Mouse (Mus musculus): ENCODE measurements around the gene Pp2d1. TPM values are rescaled to one million over a fixed set of nuclear protein-coding genes. Genes with fewer than 3 reads are reported as not detected.

The Pp2d1 gene
- polyA plus RNA-seq, 1 experiment from 2014 or later = 0.23 TPM

- no peaks in the 10 kb centered on the region for H3K9me3 ChIP-seq (replicated peaks; ENCODE audit: control insufficient read depth, low read length)
- H3K4me2 ChIP-seq (ENCODE audit: low read depth, low read length) = peak overlapping the region; percentile 92
- peak overlapping the region; percentile 93 for H3K9ac ChIP-seq (ENCODE audit: low read length)
- under 1% methylated on average over 15 of the region's 15 CpGs for WGBS
- peaks cover 22% of the 10 kb centered on the region for H3K4me1 ChIP-seq (ENCODE audit: control insufficient read depth, insufficient read depth, low read length)
- H3K36me3 ChIP-seq (ENCODE audit: control insufficient read depth, insufficient read depth, low read length) = no peaks in the 10 kb centered on the region
- ATAC-seq (ENCODE audit: insufficient read depth, low FRiP score) = peak; percentile 82
- H3K27me3 ChIP-seq (ENCODE audit: control insufficient read depth, insufficient read depth, low read length) = no peaks in the 10 kb centered on the region
- peak overlapping the region; percentile 94 for H3K27ac ChIP-seq (ENCODE audit: low read length)
- peak overlapping the region; percentile 68 for H3K4me3 ChIP-seq (replicated peaks; ENCODE audit: low read length)
Observed at GRCm38 (mm10) chr17:53568118-53568517, 28.9 kb upstream of the Pp2d1 start.

- Histone ChIP-seq H3K4me2 (ENCODE audit: low read depth, low read length) (peak overlapping the region; percentile 92), H3K9ac (ENCODE audit: low read length) (peak overlapping the region; percentile 93), H3K4me3 (replicated peaks; ENCODE audit: low read length) (peak overlapping the region; percentile 68), H3K27ac (ENCODE audit: low read length) (peak overlapping the region; percentile 94), H3K9me3 (replicated peaks; ENCODE audit: control insufficient read depth, low read length) (no peaks in the 10 kb centered on the region), H3K36me3 (ENCODE audit: control insufficient read depth, insufficient read depth, low read length) (no peaks in the 10 kb centered on the region), H3K27me3 (ENCODE audit: control insufficient read depth, insufficient read depth, low read length) (no peaks in the 10 kb centered on the region), H3K4me1 (ENCODE audit: control insufficient read depth, insufficient read depth, low read length) (peaks cover 22% of the 10 kb centered on the region)
- peak; percentile 52 for ATAC-seq (ENCODE audit: insufficient read depth, low FRiP score)
- under 1% methylated on average over 67 of the region's 67 CpGs for WGBS
Observed at GRCm38 (mm10) chr17:53567346-53568101, 28.3 kb upstream of the Pp2d1 start.

- no peaks in the 10 kb centered on the region for H3K36me3 ChIP-seq (ENCODE audit: control insufficient read depth, insufficient read depth, low read length)
- ATAC-seq (ENCODE audit: insufficient read depth, low FRiP score) = peak; percentile 65
- no peaks in the 10 kb centered on the region for H3K27me3 ChIP-seq (ENCODE audit: control insufficient read depth, insufficient read depth, low read length)
- no peaks in the 10 kb centered on the region for H3K9me3 ChIP-seq (replicated peaks; ENCODE audit: control insufficient read depth, low read length)
- peaks cover 22% of the 10 kb centered on the region for H3K4me1 ChIP-seq (ENCODE audit: control insufficient read depth, insufficient read depth, low read length)
- H3K27ac ChIP-seq (ENCODE audit: low read length) = peak overlapping the region; percentile 94
- peak overlapping the region; percentile 93 for H3K9ac ChIP-seq (ENCODE audit: low read length)
- H3K4me3 ChIP-seq (replicated peaks; ENCODE audit: low read length) = peak overlapping the region; percentile 68
- under 1% methylated on average over 23 of the region's 51 CpGs for WGBS
- peak overlapping the region; percentile 92 for H3K4me2 ChIP-seq (ENCODE audit: low read depth, low read length)
Observed at GRCm38 (mm10) chr17:53566919-53567345, 27.7 kb upstream of the Pp2d1 start.

- Histone ChIP-seq H3K9ac (ENCODE audit: low read length) (peak within 1 kb of the TSS; percentile 93), H3K4me1 (ENCODE audit: control insufficient read depth, insufficient read depth, low read length) (peaks cover 22% of the 10 kb centered on the region), H3K36me3 (ENCODE audit: control insufficient read depth, insufficient read depth, low read length) (no peaks in the 10 kb centered on the region), H3K9me3 (replicated peaks; ENCODE audit: control insufficient read depth, low read length) (no peaks in the 10 kb centered on the region), H3K27ac (ENCODE audit: low read length) (peak within 1 kb of the TSS; percentile 94), H3K4me2 (ENCODE audit: low read depth, low read length) (peak within 1 kb of the TSS; percentile 92), H3K27me3 (ENCODE audit: control insufficient read depth, insufficient read depth, low read length) (no peaks in the 10 kb centered on the region), H3K4me3 (replicated peaks; ENCODE audit: low read length) (peak within 1 kb of the TSS; percentile 68)
- 0 out of 2 replicates have a peak, but pooled peaks have one; percentile 2 for ATAC-seq (ENCODE audit: insufficient read depth, low FRiP score)
- WGBS = 2% methylated on average over 20 of the region's 20 CpGs
Observed at GRCm38 (mm10) chr17:53566161-53566918, 27.1 kb upstream of the Pp2d1 start, which contains the start of gene Kat2b. TSS of gene Kat2b (plus strand) at chr17:53566861.

GRCm38 (mm10) chr17:53564837-53565236 lies 25.6 kb upstream of the Pp2d1 start:
- H3K36me3 ChIP-seq (ENCODE audit: control insufficient read depth, insufficient read depth, low read length) = no peaks in the 10 kb centered on the region
- H3K9ac ChIP-seq (ENCODE audit: low read length) = no peak overlapping the region
- H3K4me2 ChIP-seq (ENCODE audit: low read depth, low read length) = no peak overlapping the region
- H3K4me3 ChIP-seq (replicated peaks; ENCODE audit: low read length) = no peak overlapping the region
- no peaks in the 10 kb centered on the region for H3K27me3 ChIP-seq (ENCODE audit: control insufficient read depth, insufficient read depth, low read length)
- no peaks in the 10 kb centered on the region for H3K9me3 ChIP-seq (replicated peaks; ENCODE audit: control insufficient read depth, low read length)
- no peak for ATAC-seq (ENCODE audit: insufficient read depth, low FRiP score)
- WGBS = 87% methylated on average over 4 of the region's 4 CpGs
- H3K4me1 ChIP-seq (ENCODE audit: control insufficient read depth, insufficient read depth, low read length) = peaks cover 14% of the 10 kb centered on the region
- H3K27ac ChIP-seq (ENCODE audit: low read length) = no peak overlapping the region

- H3K9me3 ChIP-seq (replicated peaks; ENCODE audit: control insufficient read depth, low read length) = no peaks in the 10 kb centered on the region
- no peak overlapping the region for H3K4me2 ChIP-seq (ENCODE audit: low read depth, low read length)
- 83% methylated on average over 4 of the region's 4 CpGs for WGBS
- H3K27ac ChIP-seq (ENCODE audit: low read length) = no peak overlapping the region
- H3K4me3 ChIP-seq (replicated peaks; ENCODE audit: low read length) = no peak overlapping the region
- no peaks in the 10 kb centered on the region for H3K4me1 ChIP-seq (ENCODE audit: control insufficient read depth, insufficient read depth, low read length)
- H3K27me3 ChIP-seq (ENCODE audit: control insufficient read depth, insufficient read depth, low read length) = no peaks in the 10 kb centered on the region
- H3K9ac ChIP-seq (ENCODE audit: low read length) = no peak overlapping the region
- no peaks in the 10 kb centered on the region for H3K36me3 ChIP-seq (ENCODE audit: control insufficient read depth, insufficient read depth, low read length)
- no peak for ATAC-seq (ENCODE audit: insufficient read depth, low FRiP score)
Observed at GRCm38 (mm10) chr17:53561458-53562029, 22.3 kb upstream of the Pp2d1 start.

DNA sequence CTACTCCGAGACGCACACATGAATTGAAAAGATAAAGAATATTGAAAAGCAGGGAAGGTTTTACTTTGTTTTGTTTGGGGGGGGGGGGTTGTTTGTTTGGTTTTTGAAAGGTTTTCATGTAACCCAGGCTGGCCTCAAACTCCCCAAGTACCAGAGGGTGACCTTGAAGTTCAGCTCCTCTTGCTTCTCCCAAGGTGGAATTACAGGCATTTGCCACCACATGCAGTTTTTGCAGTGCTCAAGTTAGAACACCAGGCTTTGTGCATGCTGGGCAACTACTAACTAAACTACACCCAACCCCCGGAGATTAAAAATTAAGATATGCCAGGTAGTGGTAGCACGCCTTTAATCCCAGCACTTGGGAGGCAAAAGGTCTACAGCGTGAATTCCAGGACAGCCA lies 20.4 kb upstream of the Pp2d1 start:
- no peak overlapping the region for H3K4me3 ChIP-seq (replicated peaks; ENCODE audit: low read length)
- H3K4me2 ChIP-seq (ENCODE audit: low read depth, low read length) = no peak overlapping the region
- no peak overlapping the region for H3K27ac ChIP-seq (ENCODE audit: low read length)
- WGBS = 80% methylated on average over 5 of the region's 5 CpGs
- H3K36me3 ChIP-seq (ENCODE audit: control insufficient read depth, insufficient read depth, low read length) = no peaks in the 10 kb centered on the region
- H3K9me3 ChIP-seq (replicated peaks; ENCODE audit: control insufficient read depth, low read length) = no peaks in the 10 kb centered on the region
- ATAC-seq (ENCODE audit: insufficient read depth, low FRiP score) = no peak
- H3K27me3 ChIP-seq (ENCODE audit: control insufficient read depth, insufficient read depth, low read length) = no peaks in the 10 kb centered on the region
- H3K9ac ChIP-seq (ENCODE audit: low read length) = no peak overlapping the region
- H3K4me1 ChIP-seq (ENCODE audit: control insufficient read depth, insufficient read depth, low read length) = no peaks in the 10 kb centered on the region

- no peak overlapping the region for H3K27ac ChIP-seq (ENCODE audit: low read length)
- no peaks in the 10 kb centered on the region for H3K36me3 ChIP-seq (ENCODE audit: control insufficient read depth, insufficient read depth, low read length)
- H3K9ac ChIP-seq (ENCODE audit: low read length) = no peak overlapping the region
- 51% methylated on average over 3 of the region's 3 CpGs for WGBS
- no peak overlapping the region for H3K4me2 ChIP-seq (ENCODE audit: low read depth, low read length)
- no peaks in the 10 kb centered on the region for H3K9me3 ChIP-seq (replicated peaks; ENCODE audit: control insufficient read depth, low read length)
- ATAC-seq (ENCODE audit: insufficient read depth, low FRiP score) = no peak
- H3K27me3 ChIP-seq (ENCODE audit: control insufficient read depth, insufficient read depth, low read length) = no peaks in the 10 kb centered on the region
- H3K4me1 ChIP-seq (ENCODE audit: control insufficient read depth, insufficient read depth, low read length) = no peaks in the 10 kb centered on the region
- H3K4me3 ChIP-seq (replicated peaks; ENCODE audit: low read length) = no peak overlapping the region
Observed at GRCm38 (mm10) chr17:53557443-53557842, 18.2 kb upstream of the Pp2d1 start.

DNA sequence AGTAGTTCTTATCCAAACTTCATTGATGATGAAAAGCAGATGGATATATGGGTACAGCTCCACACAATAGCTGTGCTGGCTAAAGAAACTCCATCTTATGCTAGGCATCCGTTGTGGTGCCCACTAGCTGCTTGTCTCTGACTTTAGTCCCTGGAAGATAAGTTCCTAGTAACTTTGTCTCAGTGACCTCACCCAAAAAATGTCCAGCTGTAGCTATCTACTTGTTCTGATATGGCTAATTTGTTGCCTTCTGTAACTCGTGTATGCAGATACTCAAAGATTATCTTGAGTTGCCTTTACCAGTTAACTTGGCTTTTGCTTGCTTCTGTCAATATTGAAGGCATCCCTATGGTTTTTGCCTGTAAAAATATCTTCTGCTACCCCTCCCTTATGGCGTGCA lies 15.6 kb upstream of the Pp2d1 start:
- WGBS = 71% methylated on average over 3 of the region's 3 CpGs
- H3K27ac ChIP-seq (ENCODE audit: low read length) = no peak overlapping the region

More for the DNA sequence above, 15.6 kb upstream of the Pp2d1 start:
- ATAC-seq (ENCODE audit: insufficient read depth, low FRiP score) = no peak
- H3K9ac ChIP-seq (ENCODE audit: low read length) = no peak overlapping the region
- no peaks in the 10 kb centered on the region for H3K27me3 ChIP-seq (ENCODE audit: control insufficient read depth, insufficient read depth, low read length)
- no peak overlapping the region for H3K4me3 ChIP-seq (replicated peaks; ENCODE audit: low read length)
- H3K36me3 ChIP-seq (ENCODE audit: control insufficient read depth, insufficient read depth, low read length) = no peaks in the 10 kb centered on the region
- H3K9me3 ChIP-seq (replicated peaks; ENCODE audit: control insufficient read depth, low read length) = 0 out of 2 replicates have a peak, but pooled peaks cover 3% of the 10 kb centered on the region
- H3K4me1 ChIP-seq (ENCODE audit: control insufficient read depth, insufficient read depth, low read length) = no peaks in the 10 kb centered on the region
- H3K4me2 ChIP-seq (ENCODE audit: low read depth, low read length) = no peak overlapping the region

All from stomach, embryonic 16.5 days (tissue).